Mouse (Mus musculus): ENCODE measurements at regions not wholly inside any gene's neighbourhood (a gene's known extent, or its start where the extent isn't known, plus 50 kb on each side); places are given as distances from the start of the nearest gene placed in this dataset.

- TF ChIP-seq CTCF (IDR thresholded peaks at IDR 0.05; ENCODE audit: borderline replicate concordance, extremely low read depth, insufficient read depth, insufficient read length) (no peak), POLR2A (IDR thresholded peaks at IDR 0.05; ENCODE audit: borderline replicate concordance, extremely low read depth, insufficient read depth, insufficient read length, poor library complexity, severe bottlenecking) (no peak)
These were observed 381.6 kb upstream of the Meis1 start for GRCm38 (mm10) chr11:19400396-19400795.

All from brain, embryonic 14.5 days (tissue).